ENCODE assay signal across 9 mouse cellular contexts in the genomic region with DNA sequence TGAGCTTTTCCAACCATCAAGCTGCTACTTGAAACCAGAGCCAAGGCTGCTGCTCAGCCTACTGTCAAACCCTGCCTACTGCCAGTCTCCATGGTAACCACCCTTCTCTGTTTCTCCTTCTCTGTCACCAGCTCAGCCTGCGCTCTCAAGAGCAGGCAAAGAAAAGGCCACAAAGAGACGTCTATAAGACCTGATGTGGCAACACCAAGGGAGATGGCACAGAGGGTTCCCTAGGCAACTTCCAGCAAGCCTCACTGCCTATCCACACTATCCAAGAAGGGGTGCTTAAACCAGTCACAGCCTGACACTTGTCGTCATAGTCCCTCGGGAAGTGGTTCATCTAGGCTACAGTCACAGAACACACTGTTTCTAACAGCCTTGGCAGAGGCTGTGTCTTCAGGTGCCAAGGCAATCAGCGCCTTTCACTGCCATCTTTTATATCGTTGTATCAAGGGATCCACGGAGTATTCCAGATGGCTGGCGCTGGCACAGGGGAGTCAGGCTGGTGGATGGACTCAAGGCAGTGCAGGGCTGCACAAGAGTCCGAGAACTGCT. TPM values are rescaled to one million over a fixed set of nuclear protein-coding genes. Genes with fewer than 3 reads are reported as not detected.
DNase-seq lines count a peak whose midpoint lies in the region; ATAC-seq and TF ChIP-seq lines count a peak whose summit lies in the region.
"Had no signal": no experiment of that assay in that cellular context is flagged by ENCODE, and none has a peak within 500 bp of the region (broad histone marks: within the 10 kb centered on the region; RNA-seq: fewer than 3 reads in every experiment).

No protein-coding gene starts in this region.

- peaks cover 15% of the 10 kb centered on the region for H3K4me1 ChIP-seq in bone marrow macrophage, adult 2 months (ENCODE audit: control insufficient read depth, insufficient read depth, low read length)
- peaks cover 24% of the 10 kb centered on the region for H3K4me1 ChIP-seq in forebrain, postnatal 0 days (ENCODE audit: insufficient read depth)
- peaks cover 9% of the 10 kb centered on the region for H3K4me1 ChIP-seq in olfactory bulb, adult 2 months (ENCODE audit: control insufficient read depth, insufficient read depth, low read length)

- no peak overlapping the region for H3K4me3 ChIP-seq in bone marrow macrophage, adult 2 months (ENCODE audit: insufficient read depth, low read length)
- H3K4me3 ChIP-seq in forebrain, postnatal 0 days (ENCODE audit: low read depth, low read length), result no peak overlapping the region
- H3K4me3 ChIP-seq in olfactory bulb, adult 2 months (ENCODE audit: insufficient read depth, low read depth, low read length), result no peak overlapping the region

- H3K27me3 ChIP-seq in forebrain, postnatal 0 days (ENCODE audit: insufficient read depth, low read length), result no peaks in the 10 kb centered on the region

- peak overlapping the region; percentile 1; the same call in 1 of the 2 replicates for H3K4me2 ChIP-seq in forebrain, postnatal 0 days (ENCODE audit: low read depth)

- H3K27ac ChIP-seq in bone marrow macrophage, adult 2 months (ENCODE audit: insufficient read depth, low read depth, low read length), result peak overlapping the region; percentile 37
- peak overlapping the region; percentile 93 for H3K27ac ChIP-seq in forebrain, postnatal 0 days (ENCODE audit: low read depth, low read length)
- peak overlapping the region; percentile 11 for H3K27ac ChIP-seq in olfactory bulb, adult 2 months (ENCODE audit: insufficient read depth, low read depth, low read length)

- no peaks in the 10 kb centered on the region for H3K9me3 ChIP-seq in forebrain, postnatal 0 days (ENCODE audit: low read length)

- no peak for TF ChIP-seq POLR2A in bone marrow macrophage, adult 2 months (IDR thresholded peaks at IDR 0.05; ENCODE audit: borderline replicate concordance, low read depth, low read length)
- TF ChIP-seq POLR2A in olfactory bulb, adult 2 months (IDR thresholded peaks at IDR 0.05; ENCODE audit: insufficient read depth, low read depth, low read length), result no peak

- peaks cover 29% of the 10 kb centered on the region for H3K36me3 ChIP-seq in forebrain, postnatal 0 days (ENCODE audit: insufficient read depth)

- no peak for TF ChIP-seq CTCF in bone marrow macrophage, adult 2 months (IDR thresholded peaks at IDR 0.05; ENCODE audit: low read depth, low read length)
- no peak for TF ChIP-seq CTCF in forebrain, postnatal 0 days (IDR thresholded peaks at IDR 0.05; ENCODE audit: low read depth)
- no peak for TF ChIP-seq CTCF in olfactory bulb, adult 2 months (IDR thresholded peaks at IDR 0.05; ENCODE audit: insufficient read depth, low read depth, low read length)

- peak; percentile 53 for DNase-seq in CD4-positive, CD25-positive, alpha-beta regulatory T cell, adult 2 months (ENCODE audit: low read depth, low spot score)
- DNase-seq in forebrain, postnatal 0 days, result peak; percentile 95
- peak; percentile 39 to 49 for DNase-seq in layer of hippocampus, postnatal 25 days (ENCODE audit: extremely low spot score in 1 of 2, low spot score in 1 of 2)
- DNase-seq in gastrocnemius, postnatal 10 days, result no peak
- no peak for DNase-seq in thymus, postnatal 25 days

- ATAC-seq in forebrain, postnatal 0 days, result peak; percentile 95
- ATAC-seq in megakaryocyte progenitor cell, adult 5-6 weeks (replicated peaks; ENCODE audit: poor library complexity), result no peak

- WGBS in forebrain, postnatal 0 days, result 16% methylated on average over 9 of the region's 9 CpGs
- 25% methylated on average over 9 of the region's 9 CpGs for WGBS in olfactory bulb, adult 2 months

- no peak overlapping the region for H3K9ac ChIP-seq in forebrain, postnatal 0 days

RNA-seq across cellular contexts. Expression of a gene that starts 33.3 kb away (rescaled TPM):
- 9.9 and 10.4 TPM in 2 replicates for polyA plus RNA-seq in bone marrow macrophage, adult 2 months (2012; ENCODE audit: insufficient read depth, insufficient read length, missing spikeins)
- total RNA-seq in forebrain, postnatal 0 days (2014; rRNA removed), result 39.6 and 45.5 TPM in 2 replicates
- polyA plus RNA-seq in forebrain, postnatal 0 days (2015; fragmentation: Nextera tagmentation; extraction: Ambion mirVana), result 45.6 and 47.7 TPM in 2 replicates
- 10 to 100 TPM; 23.7 to 24.9 TPM for total RNA-seq in layer of hippocampus, postnatal 25 days (2021)
- not detected in 2 replicates for polyA plus RNA-seq in olfactory bulb, adult 2 months (2012; ENCODE audit: insufficient read depth, insufficient read length, low replicate concordance, missing spikeins)
- total RNA-seq in gastrocnemius, postnatal 10 days (2021), result 10 to 100 TPM; 10.2 to 13.2 TPM
- 20.7 and 21.9 TPM in 2 replicates for total RNA-seq in megakaryocyte progenitor cell, adult 5-6 weeks (2015)
- total RNA-seq in megakaryocyte progenitor cell, adult 5-6 weeks (2017), result 36.0 and 46.6 TPM in 2 replicates

RNA-seq across cellular contexts. Expression of a gene that starts 58.9 kb away (rescaled TPM):
- not detected in 2 replicates for polyA plus RNA-seq in bone marrow macrophage, adult 2 months (2012; ENCODE audit: insufficient read depth, insufficient read length, missing spikeins)
- 0.14 and 0.15 TPM in 2 replicates for total RNA-seq in forebrain, postnatal 0 days (2014; rRNA removed)
- 0.18 and 0.34 TPM in 2 replicates for polyA plus RNA-seq in forebrain, postnatal 0 days (2015; fragmentation: Nextera tagmentation; extraction: Ambion mirVana)
- under 1 TPM; 0.59 to 0.71 TPM for total RNA-seq in layer of hippocampus, postnatal 25 days (2021)
- polyA plus RNA-seq in olfactory bulb, adult 2 months (2012; ENCODE audit: insufficient read depth, insufficient read length, low replicate concordance, missing spikeins), result not detected in 2 replicates
- under 1 TPM; 0.56 to 0.82 TPM for total RNA-seq in gastrocnemius, postnatal 10 days (2021)
- total RNA-seq in megakaryocyte progenitor cell, adult 5-6 weeks (2015), result 0.46 and 0.86 TPM in 2 replicates
- 1.7 and 2.3 TPM in 2 replicates for total RNA-seq in megakaryocyte progenitor cell, adult 5-6 weeks (2017)
- polyA plus RNA-seq: intestine, embryonic 14.5 days had no signal

Comparison
In these comparisons a context has a peak if more than half of its experiments do, and no peak if none do; other contexts are left out.
1. DNase-seq: peak in CD4-positive, CD25-positive, alpha-beta regulatory T cell, adult 2 months (single experiment), forebrain, postnatal 0 days (single experiment) and layer of hippocampus, postnatal 25 days (2 of 2); none in gastrocnemius, postnatal 10 days (single experiment) and thymus, postnatal 25 days (single experiment).
2. H3K27ac ChIP-seq: peak in every context shown above with its lines; median percentile 93 in forebrain, postnatal 0 days; 37 in bone marrow macrophage, adult 2 months; 11 in olfactory bulb, adult 2 months.